Mouse (Mus musculus): ENCODE results near the gene Gm21964. TPM values are rescaled to one million over a fixed set of nuclear protein-coding genes. Genes with fewer than 3 reads are reported as not detected.
A peak's percentile ranks its signal among the peaks of the same experiment; 100 is the strongest.

The Gm21964 gene
- total and polyA plus RNA-seq, 3 experiments, result not detected

DNA sequence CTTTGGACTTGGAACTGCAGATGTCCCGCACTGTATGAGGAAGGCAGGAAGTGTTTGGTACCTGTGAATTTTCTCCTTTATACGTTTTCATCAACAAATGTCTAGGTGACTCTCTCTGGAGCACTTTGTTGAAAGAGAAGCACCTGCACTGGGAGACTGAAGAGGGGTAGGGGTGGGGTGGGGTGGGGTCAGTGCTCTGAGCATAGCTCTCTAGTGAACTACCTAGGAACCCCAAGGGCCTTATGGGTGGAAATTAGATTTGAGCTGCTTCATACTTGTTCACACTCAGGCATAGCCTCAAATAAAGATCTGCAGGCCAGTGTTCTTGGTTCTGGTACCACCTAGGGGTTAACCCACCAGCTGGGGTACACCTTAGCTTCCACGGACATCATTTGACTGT lies 1.6 kb downstream of the Gm21964 start, which contains the start of gene Gm17720:
TSS of gene Gm17720 (minus strand) at position 101 of the 400 bp plus-strand sequence.
- TF ChIP-seq USF2 (IDR thresholded peaks at IDR 0.05; ENCODE audit: borderline replicate concordance in 1 of 2, insufficient read depth in 1 of 2, low read depth in 1 of 2, low read length in 2 of 2) (no peak), TAL1 (IDR thresholded peaks at IDR 0.05; ENCODE audit: low read length) (no peak), SIN3A (IDR thresholded peaks at IDR 0.05; ENCODE audit: low read length) (no peak), GATA1 (IDR thresholded peaks at IDR 0.05; ENCODE audit: low read depth, low read length) (no peak), HCFC1 (IDR thresholded peaks at IDR 0.05; ENCODE audit: low read depth, low read length) (no peak), BHLHE40 (IDR thresholded peaks at IDR 0.05; ENCODE audit: borderline replicate concordance, low read depth, low read length) (no peak), RCOR1 (IDR thresholded peaks at IDR 0.05; ENCODE audit: low read depth, low read length) (no peak), ETS1 (IDR thresholded peaks at IDR 0.05; ENCODE audit: low read depth, low read length) (no peak), ZC3H11A (IDR thresholded peaks at IDR 0.05; ENCODE audit: low read depth, low read length) (no peak), ELF1 (IDR thresholded peaks at IDR 0.05; ENCODE audit: low read depth, low read length) (no peak), TCF12 (IDR thresholded peaks at IDR 0.05; ENCODE audit: low read depth, low read length) (no peak), MYB (IDR thresholded peaks at IDR 0.05; ENCODE audit: low read depth, low read length) (no peak)
- DNase-seq (ENCODE audit: low read depth, low spot score), result no peak
- Histone ChIP-seq H3K9ac (ENCODE audit: control insufficient read depth, low read depth, low read length, poor library complexity, severe bottlenecking) (no peak within 1 kb of the TSS), H3K27me3 (ENCODE audit: control insufficient read depth in 1 of 2, insufficient read depth in 2 of 2, low read length in 2 of 2) (no peaks in the 10 kb centered on the region), H3K79me2 (ENCODE audit: control insufficient read depth, insufficient read depth, low read length, poor library complexity) (no peaks in the 10 kb centered on the region), H3K4me3 (ENCODE audit: control insufficient read depth in 1 of 2, insufficient read depth in 1 of 2, low read depth in 2 of 2, low read length in 2 of 2) (no peak within 1 kb of the TSS), H3K4me1 (ENCODE audit: control insufficient read depth in 1 of 2, insufficient read depth in 2 of 2, low read length in 2 of 2) (no peaks in the 10 kb centered on the region), H3K36me3 (ENCODE audit: control insufficient read depth in 1 of 2, insufficient read depth in 2 of 2, low read length in 2 of 2) (no peaks in the 10 kb centered on the region), H3K9me3 (replicated peaks; ENCODE audit: insufficient read depth, low read length) (no peaks in the 10 kb centered on the region), H3K27ac (ENCODE audit: control insufficient read depth, low read depth, low read length) (no peak within 1 kb of the TSS)

DNA sequence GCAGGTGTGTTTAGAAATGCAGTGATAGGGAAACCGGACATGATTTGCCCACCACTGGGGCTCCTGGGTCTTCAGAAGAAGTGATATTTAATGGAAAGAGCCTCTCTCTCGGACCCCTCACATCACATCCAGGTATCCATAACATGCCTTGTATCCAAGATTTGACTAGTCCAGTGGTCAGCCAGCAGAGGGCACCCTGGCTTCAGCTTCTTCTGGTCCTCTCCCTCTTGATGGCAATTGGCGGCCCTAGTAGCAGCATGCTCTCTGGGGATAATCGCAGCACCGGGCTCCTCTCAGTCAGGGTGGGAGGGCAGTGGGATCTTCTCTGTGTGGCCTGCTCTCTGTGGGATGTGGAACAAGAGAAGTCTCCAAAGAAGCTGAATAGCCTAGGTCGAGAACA lies 18.7 kb downstream of the Gm21964 start:
- TF ChIP-seq CTCF (IDR thresholded peaks at IDR 0.05 in 2 of 3, conservative IDR thresholded peaks at IDR 0.05 in 1 of 3; ENCODE audit: control insufficient read depth in 1 of 3, insufficient read depth in 1 of 3, low read depth in 2 of 3, low read length in 3 of 3, poor library complexity in 1 of 3, severe bottlenecking in 1 of 3) (peak in 1 of 3 experiments; percentile 41; a peak in 2 of 6 replicates), UBTF (IDR thresholded peaks at IDR 0.05; ENCODE audit: borderline replicate concordance, insufficient read depth, low read depth, low read length) (no peak)
- no peaks in the 10 kb centered on the region for H3K36me3 ChIP-seq (ENCODE audit: control insufficient read depth in 1 of 2, insufficient read depth in 2 of 2, low read length in 2 of 2)
- H3K79me2 ChIP-seq (ENCODE audit: control insufficient read depth, insufficient read depth, low read length, poor library complexity), result no peaks in the 10 kb centered on the region
- H3K9ac ChIP-seq (ENCODE audit: control insufficient read depth, low read depth, low read length, poor library complexity, severe bottlenecking), result no peak overlapping the region
- no peak for DNase-seq (ENCODE audit: low read depth, low spot score)
- no peaks in the 10 kb centered on the region for H3K9me3 ChIP-seq (replicated peaks; ENCODE audit: insufficient read depth, low read length)
- no peaks in the 10 kb centered on the region for H3K4me1 ChIP-seq (ENCODE audit: control insufficient read depth in 1 of 2, insufficient read depth in 2 of 2, low read length in 2 of 2)
- H3K27ac ChIP-seq (ENCODE audit: control insufficient read depth, low read depth, low read length), result no peak overlapping the region
- no peak overlapping the region for H3K4me3 ChIP-seq (ENCODE audit: control insufficient read depth in 1 of 2, insufficient read depth in 1 of 2, low read depth in 2 of 2, low read length in 2 of 2)
- no peaks in the 10 kb centered on the region for H3K27me3 ChIP-seq (ENCODE audit: control insufficient read depth in 1 of 2, insufficient read depth in 2 of 2, low read length in 2 of 2)

DNA sequence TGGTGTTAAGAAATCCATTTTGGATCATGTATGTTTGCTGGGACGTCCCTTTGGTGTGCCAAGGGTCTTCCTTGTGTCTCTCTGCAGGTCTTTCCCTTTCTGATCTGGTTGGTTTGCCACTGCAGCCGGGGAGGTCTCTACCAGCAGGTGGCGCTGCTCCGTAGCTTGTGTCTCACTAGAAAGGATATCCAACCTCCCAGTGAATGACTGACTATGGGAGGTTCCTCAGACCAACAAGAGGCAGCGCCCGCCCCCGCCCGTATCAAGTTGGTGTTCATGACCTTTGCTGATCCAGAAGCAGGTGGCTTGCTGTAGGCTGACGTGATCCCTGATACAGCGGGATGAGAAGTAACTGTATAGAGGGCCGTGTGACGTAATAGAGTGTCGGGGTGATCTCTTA lies 29.5 kb downstream of the Gm21964 start:
- Histone ChIP-seq H3K4me3 (ENCODE audit: control insufficient read depth in 1 of 2, insufficient read depth in 1 of 2, low read depth in 2 of 2, low read length in 2 of 2) (no peak overlapping the region), H3K27ac (ENCODE audit: control insufficient read depth, low read depth, low read length) (no peak overlapping the region), H3K4me1 (ENCODE audit: control insufficient read depth in 1 of 2, insufficient read depth in 2 of 2, low read length in 2 of 2) (no peaks in the 10 kb centered on the region), H3K9ac (ENCODE audit: control insufficient read depth, low read depth, low read length, poor library complexity, severe bottlenecking) (no peak overlapping the region), H3K9me3 (replicated peaks; ENCODE audit: insufficient read depth, low read length) (no peaks in the 10 kb centered on the region), H3K36me3 (ENCODE audit: control insufficient read depth in 1 of 2, insufficient read depth in 2 of 2, low read length in 2 of 2) (no peaks in the 10 kb centered on the region), H3K27me3 (ENCODE audit: control insufficient read depth in 1 of 2, insufficient read depth in 2 of 2, low read length in 2 of 2) (no peaks in the 10 kb centered on the region), H3K79me2 (ENCODE audit: control insufficient read depth, insufficient read depth, low read length, poor library complexity) (no peaks in the 10 kb centered on the region)
- TF ChIP-seq CTCF (IDR thresholded peaks at IDR 0.05 in 2 of 3, conservative IDR thresholded peaks at IDR 0.05 in 1 of 3; ENCODE audit: control insufficient read depth in 1 of 3, insufficient read depth in 1 of 3, low read depth in 2 of 3, low read length in 3 of 3, poor library complexity in 1 of 3, severe bottlenecking in 1 of 3) (peak; percentile 47 to 87 (median 71)), ZC3H11A (IDR thresholded peaks at IDR 0.05; ENCODE audit: low read depth, low read length) (peak; percentile 50), RAD21 (IDR thresholded peaks at IDR 0.05; ENCODE audit: low read depth, low read length) (peak; percentile 56), CHD1 (IDR thresholded peaks at IDR 0.05; ENCODE audit: low read depth, low read length) (no peak), SMC3 (IDR thresholded peaks at IDR 0.05; ENCODE audit: low read depth, low read length) (peak; percentile 68), TCF12 (IDR thresholded peaks at IDR 0.05; ENCODE audit: low read depth, low read length) (no peak), ZMIZ1 (IDR thresholded peaks at IDR 0.05; ENCODE audit: low read depth, low read length) (no peak)
- DNase-seq (ENCODE audit: low read depth, low spot score), result peak; percentile 51
